Mouse (Mus musculus): ENCODE data around the gene Nsmce4a. TPM values are rescaled to one million over a fixed set of nuclear protein-coding genes. Genes with fewer than 3 reads are reported as not detected.

Nsmce4a gene
- total RNA-seq (2012; rRNA removed) = 72.0 and 90.9 TPM in 2 replicates

DNA sequence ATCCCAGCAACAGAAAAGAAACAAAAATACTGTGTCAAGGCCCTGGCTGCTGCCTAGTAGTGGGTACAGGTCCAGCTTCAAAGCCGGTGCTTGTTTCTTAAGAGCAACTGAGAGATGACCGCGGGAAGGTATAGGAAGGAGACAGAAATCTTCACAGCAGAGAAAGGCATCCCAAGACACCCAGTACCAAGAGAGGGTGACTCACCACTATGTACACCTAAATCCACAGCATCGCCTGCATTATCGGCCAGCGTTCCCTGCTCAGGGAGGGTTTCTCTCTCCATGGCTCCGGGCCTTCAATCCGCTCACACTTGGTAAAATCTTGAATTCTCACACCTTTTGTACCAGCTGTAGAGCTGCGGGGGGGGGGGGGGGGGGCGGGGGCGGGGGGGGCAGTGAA, at the start of gene Nsmce4a:
TSS of gene Nsmce4a (minus strand) at position 298 of the 400 bp plus-strand sequence.
- Histone ChIP-seq H3K9me3 (ENCODE audit: control insufficient read depth, insufficient read depth, low read depth, low read length) (no peaks in the 10 kb centered on the region), H3K4me3 (ENCODE audit: insufficient read depth in 1 of 2, low read depth in 1 of 2, low read length in 2 of 2, poor library complexity in 1 of 2, severe bottlenecking in 1 of 2) (no peak within 1 kb of the TSS), H3K27ac (ENCODE audit: insufficient read depth, low read depth, low read length, poor library complexity, severe bottlenecking) (no peak within 1 kb of the TSS), H3K9ac (ENCODE audit: insufficient read depth, low read depth, low read length, poor library complexity, severe bottlenecking) (no peak within 1 kb of the TSS), H3K4me1 (ENCODE audit: control insufficient read depth in 2 of 2, insufficient read depth in 2 of 2, low read length in 2 of 2, poor library complexity in 1 of 2) (peaks cover 7 to 8% of the 10 kb centered on the region in 2 experiments; a peak in 2 of 4 replicates), H3K36me3 (ENCODE audit: control insufficient read depth, insufficient read depth, low read length, poor library complexity, severe bottlenecking) (no peaks in the 10 kb centered on the region)
- no peak for TF ChIP-seq HCFC1 (IDR thresholded peaks at IDR 0.05; ENCODE audit: borderline replicate concordance, insufficient read depth, low read length)
- no peak for TF ChIP-seq ZC3H11A (IDR thresholded peaks at IDR 0.05; ENCODE audit: borderline replicate concordance, low read depth, low read length)
- no peak for TF ChIP-seq CHD2 (IDR thresholded peaks at IDR 0.05; ENCODE audit: low read depth, low read length)
- no peak for TF ChIP-seq MAFK (IDR thresholded peaks at IDR 0.05; ENCODE audit: insufficient read depth, low read depth, low read length)
- TF ChIP-seq ZNF384 (IDR thresholded peaks at IDR 0.05; ENCODE audit: low read depth, low read length) = no peak
- in situ Hi-C loops (cut with MboI; ENCODE audit: low sequenced_read_pairs in 2 of 2, unreplicated experiment in 2 of 2) = no loop called here
- DNase-seq (ENCODE audit: low read depth, low spot score) = no peak

DNA sequence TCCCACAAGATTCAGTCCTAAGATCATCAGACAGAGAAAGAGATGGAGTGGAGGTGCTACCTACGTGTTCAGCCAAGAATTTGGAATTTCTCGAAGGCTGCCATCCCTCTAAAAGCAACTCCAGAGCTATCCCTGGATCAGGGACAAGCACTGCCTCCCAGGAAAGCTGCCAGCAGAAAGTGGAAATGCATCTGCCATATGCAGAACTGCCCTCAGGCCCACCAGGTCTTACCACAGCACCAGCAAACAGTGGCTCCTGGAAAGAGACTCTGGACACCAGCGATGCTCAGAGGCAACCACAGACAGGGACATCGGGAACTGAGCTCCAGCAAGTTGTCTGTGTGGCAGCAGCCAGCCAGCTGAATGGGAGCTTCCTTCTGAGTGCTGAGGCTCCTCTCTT, 49.4 kb upstream of the Nsmce4a start:
- no peaks in the 10 kb centered on the region for H3K9me3 ChIP-seq (ENCODE audit: control insufficient read depth, insufficient read depth, low read depth, low read length)
- H3K4me3 ChIP-seq (ENCODE audit: insufficient read depth in 1 of 2, low read depth in 1 of 2, low read length in 2 of 2, poor library complexity in 1 of 2, severe bottlenecking in 1 of 2) = no peak overlapping the region
- no peak overlapping the region for H3K9ac ChIP-seq (ENCODE audit: insufficient read depth, low read depth, low read length, poor library complexity, severe bottlenecking)
- no peak overlapping the region for H3K27ac ChIP-seq (ENCODE audit: insufficient read depth, low read depth, low read length, poor library complexity, severe bottlenecking)
- DNase-seq (ENCODE audit: low read depth, low spot score) = no peak
- H3K36me3 ChIP-seq (ENCODE audit: control insufficient read depth, insufficient read depth, low read length, poor library complexity, severe bottlenecking) = no peaks in the 10 kb centered on the region
- peaks cover 0 to 3% of the 10 kb centered on the region in 2 experiments; a peak in 1 of 4 replicates for H3K4me1 ChIP-seq (ENCODE audit: control insufficient read depth in 2 of 2, insufficient read depth in 2 of 2, low read length in 2 of 2, poor library complexity in 1 of 2)
- in situ Hi-C loops (cut with MboI; ENCODE audit: low sequenced_read_pairs in 2 of 2, unreplicated experiment in 2 of 2) = no loop called here
- TF ChIP-seq HCFC1 (IDR thresholded peaks at IDR 0.05; ENCODE audit: borderline replicate concordance, insufficient read depth, low read length) = no peak
- no peak for TF ChIP-seq ZNF384 (IDR thresholded peaks at IDR 0.05; ENCODE audit: low read depth, low read length)
- no peak for TF ChIP-seq CHD2 (IDR thresholded peaks at IDR 0.05; ENCODE audit: low read depth, low read length)
- TF ChIP-seq MAFK (IDR thresholded peaks at IDR 0.05; ENCODE audit: insufficient read depth, low read depth, low read length) = no peak
- TF ChIP-seq ZC3H11A (IDR thresholded peaks at IDR 0.05; ENCODE audit: borderline replicate concordance, low read depth, low read length) = no peak

DNA sequence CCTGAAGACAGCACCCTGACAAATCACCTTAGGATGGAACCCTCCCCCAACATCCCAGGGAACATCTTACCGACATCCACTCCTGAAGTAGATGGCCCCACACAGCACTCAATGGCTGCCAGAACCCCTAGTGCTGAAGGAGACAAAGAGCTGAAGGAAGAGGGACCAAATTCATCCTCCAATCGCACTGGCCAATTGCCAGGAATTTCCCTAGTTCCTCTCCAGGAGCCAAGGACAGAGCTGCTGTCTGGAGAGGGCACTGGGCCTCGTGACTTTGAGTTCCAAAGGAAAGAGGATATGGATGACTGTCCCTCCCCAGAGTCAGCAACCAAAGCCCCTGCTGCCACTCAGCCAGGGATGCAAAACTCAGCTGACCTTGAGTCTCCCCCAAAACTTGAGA, 49.0 kb upstream of the Nsmce4a start:
- Histone ChIP-seq H3K4me3 (ENCODE audit: insufficient read depth in 1 of 2, low read depth in 1 of 2, low read length in 2 of 2, poor library complexity in 1 of 2, severe bottlenecking in 1 of 2) (no peak overlapping the region), H3K9me3 (ENCODE audit: control insufficient read depth, insufficient read depth, low read depth, low read length) (no peaks in the 10 kb centered on the region), H3K9ac (ENCODE audit: insufficient read depth, low read depth, low read length, poor library complexity, severe bottlenecking) (no peak overlapping the region), H3K27ac (ENCODE audit: insufficient read depth, low read depth, low read length, poor library complexity, severe bottlenecking) (no peak overlapping the region), H3K36me3 (ENCODE audit: control insufficient read depth, insufficient read depth, low read length, poor library complexity, severe bottlenecking) (no peaks in the 10 kb centered on the region), H3K4me1 (ENCODE audit: control insufficient read depth in 2 of 2, insufficient read depth in 2 of 2, low read length in 2 of 2, poor library complexity in 1 of 2) (peaks cover 0 to 3% of the 10 kb centered on the region in 2 experiments; a peak in 1 of 4 replicates)
- DNase-seq (ENCODE audit: low read depth, low spot score) = no peak
- no peak for TF ChIP-seq MAFK (IDR thresholded peaks at IDR 0.05; ENCODE audit: insufficient read depth, low read depth, low read length)
- TF ChIP-seq ZC3H11A (IDR thresholded peaks at IDR 0.05; ENCODE audit: borderline replicate concordance, low read depth, low read length) = no peak
- TF ChIP-seq CHD2 (IDR thresholded peaks at IDR 0.05; ENCODE audit: low read depth, low read length) = no peak
- TF ChIP-seq HCFC1 (IDR thresholded peaks at IDR 0.05; ENCODE audit: borderline replicate concordance, insufficient read depth, low read length) = no peak
- no peak for TF ChIP-seq ZNF384 (IDR thresholded peaks at IDR 0.05; ENCODE audit: low read depth, low read length)
- in situ Hi-C loops (cut with MboI; ENCODE audit: low sequenced_read_pairs in 2 of 2, unreplicated experiment in 2 of 2) = no loop called here

DNA sequence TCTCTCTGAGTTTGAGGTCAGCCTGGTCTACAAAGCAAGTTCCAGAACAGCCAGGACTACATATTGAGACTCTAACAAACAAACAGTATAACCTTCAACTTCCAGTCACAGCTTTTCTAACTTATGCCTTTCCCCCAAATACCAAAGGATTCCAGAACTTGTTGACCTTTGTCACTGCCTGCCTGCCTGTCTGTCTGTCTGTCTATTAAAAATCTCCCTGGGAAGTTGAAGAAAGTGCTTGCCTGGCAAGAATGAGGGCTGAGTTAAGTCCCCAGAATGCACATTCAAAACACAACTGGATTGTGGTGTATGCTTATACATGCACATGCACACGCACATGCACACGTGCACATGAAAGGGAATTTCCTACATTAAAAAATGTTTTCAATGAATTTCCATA, 48.1 kb upstream of the Nsmce4a start:
- H3K4me3 ChIP-seq (ENCODE audit: insufficient read depth in 1 of 2, low read depth in 1 of 2, low read length in 2 of 2, poor library complexity in 1 of 2, severe bottlenecking in 1 of 2) = no peak overlapping the region
- no peak for TF ChIP-seq MAFK (IDR thresholded peaks at IDR 0.05; ENCODE audit: insufficient read depth, low read depth, low read length)
- no peak for TF ChIP-seq CHD2 (IDR thresholded peaks at IDR 0.05; ENCODE audit: low read depth, low read length)
- no peak for TF ChIP-seq ZC3H11A (IDR thresholded peaks at IDR 0.05; ENCODE audit: borderline replicate concordance, low read depth, low read length)
- no peak for TF ChIP-seq ZNF384 (IDR thresholded peaks at IDR 0.05; ENCODE audit: low read depth, low read length)
- no peak for TF ChIP-seq HCFC1 (IDR thresholded peaks at IDR 0.05; ENCODE audit: borderline replicate concordance, insufficient read depth, low read length)
- H3K36me3 ChIP-seq (ENCODE audit: control insufficient read depth, insufficient read depth, low read length, poor library complexity, severe bottlenecking) = no peaks in the 10 kb centered on the region
- no peak for DNase-seq (ENCODE audit: low read depth, low spot score)
- no peak overlapping the region for H3K9ac ChIP-seq (ENCODE audit: insufficient read depth, low read depth, low read length, poor library complexity, severe bottlenecking)
- in situ Hi-C loops (cut with MboI; ENCODE audit: low sequenced_read_pairs in 2 of 2, unreplicated experiment in 2 of 2) = no loop called here
- H3K9me3 ChIP-seq (ENCODE audit: control insufficient read depth, insufficient read depth, low read depth, low read length) = no peaks in the 10 kb centered on the region
- H3K27ac ChIP-seq (ENCODE audit: insufficient read depth, low read depth, low read length, poor library complexity, severe bottlenecking) = no peak overlapping the region
- H3K4me1 ChIP-seq (ENCODE audit: control insufficient read depth in 2 of 2, insufficient read depth in 2 of 2, low read length in 2 of 2, poor library complexity in 1 of 2) = peaks cover 0 to 3% of the 10 kb centered on the region in 2 experiments; a peak in 1 of 4 replicates

DNA sequence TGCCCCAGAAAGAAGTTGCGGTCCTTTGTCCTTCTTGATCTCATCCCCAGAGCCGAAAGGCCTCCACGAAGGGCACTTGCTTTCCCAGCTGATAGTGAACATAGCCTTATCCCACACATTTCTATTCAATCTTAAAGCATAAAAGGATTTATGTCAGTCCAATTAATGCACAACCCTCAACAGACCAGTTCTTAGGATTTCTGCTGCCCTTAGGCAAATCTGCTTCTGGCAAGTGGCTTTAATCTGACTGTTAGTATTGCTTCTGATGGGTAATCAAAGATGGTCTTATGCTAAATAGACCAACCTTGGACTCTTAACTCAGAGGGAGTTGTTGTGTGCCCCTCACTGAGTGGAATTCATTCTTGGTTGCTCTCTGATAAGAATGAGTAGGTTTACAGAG, 44.7 kb upstream of the Nsmce4a start:
- no peak for TF ChIP-seq MAFK (IDR thresholded peaks at IDR 0.05; ENCODE audit: insufficient read depth, low read depth, low read length)
- TF ChIP-seq HCFC1 (IDR thresholded peaks at IDR 0.05; ENCODE audit: borderline replicate concordance, insufficient read depth, low read length) = no peak
- no peak for TF ChIP-seq CHD2 (IDR thresholded peaks at IDR 0.05; ENCODE audit: low read depth, low read length)
- no peak for TF ChIP-seq ZNF384 (IDR thresholded peaks at IDR 0.05; ENCODE audit: low read depth, low read length)
- no peak for TF ChIP-seq ZC3H11A (IDR thresholded peaks at IDR 0.05; ENCODE audit: borderline replicate concordance, low read depth, low read length)
- in situ Hi-C loops (cut with MboI; ENCODE audit: low sequenced_read_pairs in 2 of 2, unreplicated experiment in 2 of 2) = no loop called here
- no peak overlapping the region for H3K9ac ChIP-seq (ENCODE audit: insufficient read depth, low read depth, low read length, poor library complexity, severe bottlenecking)

More for the DNA sequence above, 44.7 kb upstream of the Nsmce4a start:
- Histone ChIP-seq H3K4me1 (ENCODE audit: control insufficient read depth in 2 of 2, insufficient read depth in 2 of 2, low read length in 2 of 2, poor library complexity in 1 of 2) (no peaks in the 10 kb centered on the region), H3K36me3 (ENCODE audit: control insufficient read depth, insufficient read depth, low read length, poor library complexity, severe bottlenecking) (no peaks in the 10 kb centered on the region), H3K4me3 (ENCODE audit: insufficient read depth in 1 of 2, low read depth in 1 of 2, low read length in 2 of 2, poor library complexity in 1 of 2, severe bottlenecking in 1 of 2) (no peak overlapping the region), H3K27ac (ENCODE audit: insufficient read depth, low read depth, low read length, poor library complexity, severe bottlenecking) (no peak overlapping the region), H3K9me3 (ENCODE audit: control insufficient read depth, insufficient read depth, low read depth, low read length) (no peaks in the 10 kb centered on the region)
- DNase-seq (ENCODE audit: low read depth, low spot score) = no peak
